Mouse (Mus musculus): Measurements from ENCODE around the gene Rims3.

Gene Rims3

DNA sequence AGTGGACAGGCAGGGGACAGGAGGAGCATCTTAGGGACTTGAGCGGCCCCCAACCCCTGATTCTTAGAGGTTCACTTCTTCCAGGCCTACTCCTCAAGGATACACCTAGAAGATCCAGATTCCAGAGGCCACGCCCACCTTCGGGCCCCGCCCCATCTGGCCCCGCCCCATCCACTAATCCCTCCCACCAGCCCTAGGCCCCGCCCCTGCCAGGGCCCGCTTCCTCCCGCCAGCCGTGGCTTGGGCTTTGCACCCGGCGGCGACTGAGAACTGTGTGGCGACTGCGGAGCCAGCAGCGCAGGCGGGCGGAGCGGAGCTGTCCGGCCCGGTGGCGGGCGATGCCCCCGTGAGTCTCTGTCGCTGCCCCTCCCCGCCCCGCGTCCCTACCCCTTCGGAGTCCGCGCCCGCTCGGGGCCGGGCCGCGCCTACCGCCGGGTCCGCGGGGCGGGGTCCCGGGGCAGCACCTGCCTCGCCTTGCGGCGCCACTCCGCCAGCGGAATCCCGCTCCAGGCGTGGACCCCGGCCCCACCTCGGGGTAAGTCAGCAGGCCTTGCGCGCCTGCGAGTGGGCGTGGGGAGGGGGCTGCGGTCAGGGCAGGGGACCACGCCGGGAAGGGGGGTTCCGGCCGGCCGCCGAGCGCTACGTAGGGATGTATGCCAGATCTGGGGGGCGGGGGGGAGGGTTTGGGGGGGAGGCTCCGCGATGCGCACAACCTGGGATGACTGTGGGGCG is at the start of gene Rims3:
Gene Rims3 (plus strand): TSS at position 229 of the 732 bp plus-strand sequence.
- DNase-seq (ENCODE audit: low read depth, low spot score): peak; percentile 57

DNA sequence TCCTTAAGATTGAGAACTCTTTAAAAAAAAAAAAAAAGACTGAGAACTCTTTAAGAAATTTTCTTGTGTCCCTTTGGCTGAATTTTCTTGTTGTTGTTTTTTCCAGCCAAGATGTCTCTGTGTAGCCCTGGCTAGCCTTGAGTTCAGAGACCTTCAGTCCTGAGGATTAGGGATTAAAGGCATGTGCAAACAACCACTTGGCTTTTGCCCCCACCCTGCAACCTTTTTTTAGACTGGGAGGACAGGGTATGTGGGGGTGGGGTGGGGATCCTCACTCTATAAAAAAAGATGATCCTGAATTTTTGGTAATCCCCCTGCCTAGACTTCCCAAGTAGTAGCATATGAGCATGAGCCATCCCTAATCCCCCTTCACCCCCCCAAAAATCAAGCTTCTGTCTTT is 48.8 kb upstream of the Rims3 start:
- no peak for DNase-seq (ENCODE audit: low read depth, low spot score)

DNA sequence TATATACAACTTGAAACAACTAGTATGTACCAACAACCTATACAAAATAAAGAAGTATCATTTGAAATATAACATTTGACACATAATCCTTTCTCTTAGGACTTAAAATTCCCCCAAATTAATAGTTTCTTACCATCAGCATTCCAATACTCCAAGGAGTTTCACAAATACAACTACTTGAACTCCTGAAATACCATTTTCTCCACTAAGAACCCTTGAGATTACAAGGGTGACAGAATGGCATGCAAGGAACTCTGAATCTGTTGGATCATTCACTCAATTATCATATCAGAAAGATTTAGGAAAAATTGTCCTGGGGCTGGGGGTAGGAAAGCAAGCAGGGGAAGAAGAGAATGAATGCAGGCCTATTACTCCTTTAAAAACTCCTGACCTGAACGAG is 40.9 kb upstream of the Rims3 start:
- DNase-seq (ENCODE audit: low read depth, low spot score): no peak

- no peak for DNase-seq (ENCODE audit: low read depth, low spot score)
These were observed 40.4 kb upstream of the Rims3 start for GRCm38 (mm10) chr4:120814171-120814570.

DNA sequence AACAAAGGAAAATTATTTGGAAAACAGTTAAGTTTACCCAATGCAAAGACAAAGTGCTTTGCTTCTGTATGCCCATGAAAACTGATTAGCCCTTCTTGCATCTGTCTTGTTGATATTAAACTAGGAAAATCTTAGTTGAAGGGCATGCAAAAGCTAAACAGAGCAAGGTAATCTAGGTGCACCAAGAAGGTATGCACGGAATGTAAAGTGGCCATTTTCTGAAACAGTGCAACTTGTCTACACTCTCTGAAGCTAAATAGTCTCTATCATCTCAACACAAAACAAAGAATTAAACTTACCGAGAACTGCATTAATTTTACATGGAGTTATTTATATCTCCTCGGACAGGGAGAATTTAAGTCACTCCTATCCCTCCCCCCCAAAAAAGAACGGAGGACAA is 39.5 kb upstream of the Rims3 start:
- no peak for DNase-seq (ENCODE audit: low read depth, low spot score)

GRCm38 (mm10) chr4:120815622-120816334 is 38.8 kb upstream of the Rims3 start:
- DNase-seq (ENCODE audit: low read depth, low spot score): peak; percentile 93

DNA sequence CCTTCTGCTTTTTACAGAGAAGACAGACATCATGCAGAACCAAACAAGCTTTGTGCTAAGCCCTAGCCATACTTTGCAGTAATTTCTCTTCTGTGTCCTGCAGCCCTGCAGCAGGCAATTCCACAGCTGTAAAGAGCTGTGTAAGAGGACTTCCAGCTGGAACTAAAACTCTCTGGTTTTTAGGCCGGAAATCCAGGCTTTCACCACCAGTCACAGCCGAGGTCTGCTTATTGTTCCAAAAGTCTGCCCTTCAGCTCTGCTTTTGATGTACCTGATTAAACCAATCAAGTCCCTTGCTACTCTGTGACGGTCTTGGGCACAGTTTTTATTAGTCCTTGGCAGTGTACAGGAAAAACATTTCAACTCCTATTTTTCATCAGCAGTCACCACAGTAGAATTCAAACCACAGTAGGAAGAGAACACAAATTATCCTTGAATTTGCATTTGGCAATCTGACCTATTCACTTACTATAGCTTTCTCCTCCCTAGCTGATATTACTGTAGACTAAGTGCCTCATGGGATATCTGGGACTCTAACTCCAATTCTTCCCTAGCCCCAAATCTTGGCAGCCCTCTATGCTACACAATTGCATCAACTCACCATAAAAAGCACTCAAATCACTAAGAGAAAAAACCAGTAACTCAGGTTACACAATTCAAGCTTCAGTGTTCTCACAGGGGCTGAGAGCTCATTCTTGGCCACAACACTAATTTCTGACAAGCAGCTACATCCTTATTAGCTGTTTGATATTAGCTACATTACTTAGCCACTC is 37.4 kb upstream of the Rims3 start:
- peak; percentile 23 for DNase-seq (ENCODE audit: low read depth, low spot score)

DNA sequence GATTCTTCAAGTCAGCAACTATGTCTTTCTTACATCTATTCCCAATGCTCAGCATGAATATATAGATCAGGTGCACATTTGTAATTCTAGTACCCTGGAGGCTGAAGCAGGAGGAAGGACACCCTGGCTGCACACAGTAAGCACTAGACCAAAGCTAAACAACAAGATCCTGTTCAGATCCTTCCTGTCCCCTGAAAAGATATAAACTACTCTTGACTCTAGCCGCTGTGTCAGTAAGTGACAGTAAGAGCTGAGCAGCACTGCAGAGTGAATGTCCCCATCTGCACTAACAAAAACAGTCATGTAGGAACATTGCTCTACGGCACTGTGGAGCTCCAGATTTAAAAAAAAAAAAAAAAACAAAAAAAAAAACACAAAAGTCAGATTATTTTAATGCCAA is 36.7 kb upstream of the Rims3 start:
- DNase-seq (ENCODE audit: low read depth, low spot score): no peak

- DNase-seq (ENCODE audit: low read depth, low spot score): no peak
These were observed 35.3 kb upstream of the Rims3 start for GRCm38 (mm10) chr4:120819296-120819695.

DNA sequence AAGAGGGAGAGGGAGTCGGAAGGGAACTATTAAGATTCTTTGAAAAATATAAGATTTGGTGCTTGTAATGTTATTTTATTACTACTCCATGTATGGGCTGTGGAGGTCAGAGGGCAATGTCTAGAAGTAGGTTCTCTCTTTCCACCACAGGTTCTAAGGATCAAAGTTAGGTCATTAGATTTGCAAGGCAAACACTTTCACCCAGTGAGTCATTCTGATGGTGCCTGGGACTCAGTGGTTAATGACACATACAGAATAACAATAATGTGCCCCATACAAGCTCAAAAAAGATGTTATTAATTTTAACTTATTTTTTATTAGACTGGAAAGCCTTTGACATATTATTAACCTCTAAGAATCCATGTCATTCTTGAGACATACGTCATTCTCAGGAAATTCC is 34.7 kb upstream of the Rims3 start:
- DNase-seq (ENCODE audit: low read depth, low spot score): no peak

DNA sequence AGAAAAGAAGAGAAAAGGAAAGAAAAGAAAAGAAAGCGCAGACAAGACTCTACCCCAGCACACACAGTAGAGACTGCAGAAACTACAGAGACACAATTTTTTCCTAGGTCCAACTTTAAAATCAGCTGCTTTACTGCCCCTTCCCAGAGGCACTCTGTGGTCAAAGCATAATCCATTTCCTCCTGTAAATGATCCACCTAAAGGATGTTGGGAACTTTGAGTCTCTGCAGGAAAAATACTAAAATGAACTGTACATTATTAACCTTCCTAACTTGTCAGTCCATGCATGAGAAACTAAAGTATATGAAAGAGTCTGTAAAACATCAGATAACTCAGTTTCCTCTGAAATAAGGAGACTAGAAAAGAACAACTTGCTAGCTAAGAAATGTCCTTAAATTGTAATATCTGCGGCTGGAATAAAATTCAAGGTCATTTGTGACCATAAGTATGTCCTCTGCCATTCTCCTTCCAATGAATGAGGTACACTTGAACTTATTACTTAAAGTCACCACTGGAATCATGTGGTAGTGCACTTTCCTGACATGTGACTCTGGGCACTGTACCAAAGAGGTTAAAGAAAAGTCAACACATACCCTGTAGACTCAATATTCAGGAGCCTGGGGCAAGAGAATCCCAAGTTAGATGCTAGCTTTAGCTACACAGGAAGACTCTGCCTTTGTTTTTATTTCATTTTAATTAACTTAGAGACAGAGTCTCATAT is 32.3 kb upstream of the Rims3 start:
- no peak for DNase-seq (ENCODE audit: low read depth, low spot score)

- peak; percentile 92 for DNase-seq (ENCODE audit: low read depth, low spot score)
These were observed 29.5 kb upstream of the Rims3 start for GRCm38 (mm10) chr4:120825100-120825553.

DNA sequence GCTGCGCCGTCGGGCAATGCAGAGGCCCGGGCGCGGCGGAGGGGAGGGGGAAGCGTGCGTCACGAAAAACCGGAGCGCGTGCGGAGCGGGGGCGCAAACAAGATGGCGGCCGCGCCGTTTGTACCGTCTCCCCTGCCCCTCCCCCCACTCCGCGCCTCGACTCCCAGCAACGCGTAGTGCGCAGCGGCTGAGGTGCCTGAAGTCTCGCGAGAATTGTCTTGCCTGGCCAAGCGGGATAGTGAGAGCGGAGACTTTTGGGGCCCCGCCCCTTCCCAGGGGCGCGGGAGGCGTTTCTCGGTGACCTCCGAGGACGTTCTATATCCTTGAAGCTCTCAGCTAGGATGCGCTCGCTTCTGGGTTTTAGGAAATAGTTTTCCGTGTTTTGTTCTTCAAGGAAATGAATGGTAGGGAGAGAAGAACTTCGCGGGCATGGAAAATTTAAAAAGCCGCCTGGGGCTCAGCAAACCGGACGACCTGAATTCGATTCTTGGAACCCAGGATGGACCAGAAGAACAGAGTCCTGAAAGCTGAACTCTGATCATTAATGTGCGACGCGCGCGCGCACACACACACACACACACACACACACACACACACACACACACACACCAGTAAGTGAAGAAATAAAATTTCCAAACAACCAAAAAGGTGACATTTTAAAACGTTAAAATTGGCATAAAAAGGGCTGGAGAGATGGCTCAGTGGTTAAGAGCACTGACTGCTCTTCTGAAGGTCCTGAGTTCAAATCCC is 28.9 kb upstream of the Rims3 start:
- peak; percentile 99 for DNase-seq (ENCODE audit: low read depth, low spot score)

GRCm38 (mm10) chr4:120826418-120826817 is 28.2 kb upstream of the Rims3 start:
- no peak for DNase-seq (ENCODE audit: low read depth, low spot score)

DNA sequence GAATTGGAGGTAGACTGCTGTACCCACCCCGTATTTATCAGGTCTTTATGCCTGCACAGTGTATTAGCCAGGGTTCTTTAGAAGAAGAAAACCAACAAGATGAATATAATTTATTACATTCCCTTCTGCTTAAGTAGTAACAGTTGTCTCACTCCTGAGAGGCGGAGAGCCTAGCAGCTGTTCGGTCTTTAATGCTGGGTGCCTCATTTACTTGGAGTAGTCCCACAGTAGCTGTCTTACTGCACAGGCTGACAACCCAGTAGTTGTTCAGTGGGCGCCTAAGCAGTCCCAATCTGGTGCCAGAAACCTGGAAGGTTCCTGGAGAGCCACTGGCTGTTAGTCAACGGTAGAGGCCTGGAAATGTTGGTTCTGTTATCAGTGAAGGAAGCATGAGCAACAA is 23.8 kb upstream of the Rims3 start:
- DNase-seq (ENCODE audit: low read depth, low spot score): no peak

DNA sequence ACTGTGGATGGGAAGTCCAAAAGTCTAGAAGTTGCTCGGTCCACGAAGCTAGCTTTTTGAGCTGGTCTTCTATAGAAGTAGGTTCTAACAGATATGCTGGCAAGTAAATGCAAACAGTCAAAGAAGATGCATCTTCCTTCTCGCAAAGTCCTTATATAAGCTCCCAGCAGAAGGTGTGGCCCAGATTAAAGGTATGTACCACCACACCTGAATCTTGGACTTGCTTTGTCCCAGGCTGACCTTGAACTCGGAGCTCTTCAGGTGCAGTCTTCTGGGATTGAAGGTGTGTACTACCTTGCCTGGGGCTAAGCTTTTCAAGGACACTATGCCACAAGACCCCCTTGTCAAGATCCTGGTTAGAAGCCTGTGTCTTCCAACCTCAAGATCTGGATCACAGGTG is 23.1 kb upstream of the Rims3 start, which contains the start of gene Nfyc:
Gene Nfyc (minus strand): TSS at position 101 of the 400 bp plus-strand sequence.
- DNase-seq (ENCODE audit: low read depth, low spot score): no peak

- DNase-seq (ENCODE audit: low read depth, low spot score): no peak
These were observed 13.3 kb upstream of the Rims3 start for GRCm38 (mm10) chr4:120841342-120841741.

GRCm38 (mm10) chr4:120844423-120845082 is 10.1 kb upstream of the Rims3 start:
- DNase-seq (ENCODE audit: low read depth, low spot score): no peak

GRCm38 (mm10) chr4:120845098-120845497 is 9.5 kb upstream of the Rims3 start:
- DNase-seq (ENCODE audit: low read depth, low spot score): no peak

GRCm38 (mm10) chr4:120848909-120849308 is 5.7 kb upstream of the Rims3 start:
- no peak for DNase-seq (ENCODE audit: low read depth, low spot score)
